Mouse (Mus musculus) intestine, embryonic 14.5 days (tissue): ENCODE data around the gene Dock10. TPM values are rescaled to one million over a fixed set of nuclear protein-coding genes. Genes with fewer than 3 reads are reported as not detected.

ENCODE experiments used
- ATAC-seq: fragments of 200-750 bp; cut with Nextera tagmentation; replicated peaks from 2 replicates; pipeline ENCODE4 v1.8.0; 2017; ENCODE audit warnings: low read depth, moderate number of reproducible peaks, moderate TSS enrichment, moderate library complexity; ENCODE audit not compliant: low FRiP score, low TSS enrichment
- DNase-seq: peaks from one replicate; pipeline ENCODE4 v3.0.0-alpha.2; 2018; ENCODE audit warnings: low spot score
- H3K27ac ChIP-seq: fragments of 300-500 bp; sonication (generic); 2 replicates; pipeline ENCODE4 v1.5.1; 2014; ENCODE audit warnings: low read depth, mild to moderate bottlenecking, control low read depth
- H3K27me3 ChIP-seq: fragments of 300-500 bp; sonication (generic); replicated peaks from 2 replicates; pipeline ENCODE4 v1.6.1; 2014; ENCODE audit warnings: low read length, control low read depth; ENCODE audit not compliant: control insufficient read depth, insufficient read depth
- H3K36me3 ChIP-seq: fragments of 300-500 bp; sonication (generic); 2 replicates; pipeline ENCODE4 v1.6.1; 2014; ENCODE audit warnings: low read length, control low read depth; ENCODE audit not compliant: control insufficient read depth, insufficient read depth
- H3K4me1 ChIP-seq: fragments of 300-500 bp; sonication (generic); replicated peaks from 2 replicates; pipeline ENCODE4 v1.6.1; 2014; ENCODE audit warnings: low read length, control low read depth, mixed read lengths; ENCODE audit not compliant: control insufficient read depth, insufficient read depth
- H3K4me2 ChIP-seq: fragments of 300-500 bp; sonication (generic); 2 replicates; pipeline ENCODE4 v1.6.1; 2014; ENCODE audit warnings: low read length
- H3K4me3 ChIP-seq: fragments of 300-500 bp; sonication (generic); 2 replicates; pipeline ENCODE4 v1.5.1; 2014; ENCODE audit warnings: low read depth, low read length, control low read depth, mixed read lengths
- H3K9ac ChIP-seq: fragments of 300-500 bp; sonication (generic); 2 replicates; pipeline ENCODE4 v1.6.1; 2014; ENCODE audit warnings: mild to moderate bottlenecking, low read length
- H3K9me3 ChIP-seq: fragments of 300-500 bp; sonication (generic); 2 replicates; pipeline ENCODE4 v1.6.1; 2016; ENCODE audit warnings: low read length, control low read depth; ENCODE audit not compliant: control insufficient read depth
- WGBS: fragments of 180-500 bp; shearing (Covaris S2); extraction: QIAGEN DNeasy Blood & Tissue Kit; methylation state at CpG from one replicate; pipeline ENCODE4 v1.1.7; 2014; 5-methylcytosine and 5-hydroxymethylcytosine counted together
- polyA plus RNA-seq: library from polyadenylated mRNA; unstranded; fragments of >200 nt; fragmentation: Nextera tagmentation; extraction: Ambion mirVana; gene quantifications from 2 replicates; pipeline ENCODE4 v1.2.1, GENCODE M21; 2014

Gene Dock10
- polyA plus RNA-seq, 1 experiment from 2014 or later: 7.3 TPM

DNA sequence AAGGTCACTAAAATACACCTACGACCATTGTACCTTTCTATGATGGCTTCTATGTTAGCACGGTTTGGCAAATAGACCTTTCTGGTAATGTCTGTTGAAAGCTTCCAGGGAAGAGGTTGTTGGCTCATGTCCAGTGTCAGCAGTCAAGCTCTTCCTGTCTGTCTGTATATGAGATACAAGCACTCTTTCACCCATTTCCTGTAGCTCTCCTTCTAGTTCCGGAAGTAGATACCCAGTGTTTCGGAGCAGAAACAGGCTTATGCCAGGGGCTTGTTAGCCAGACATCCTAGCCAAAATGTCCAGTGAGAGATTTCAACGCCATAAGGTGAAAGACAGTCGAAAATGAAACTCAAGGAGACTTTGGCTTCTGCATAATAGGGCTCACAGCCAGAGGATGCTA lies 38.9 kb downstream of the Dock10 start:
- WGBS: 75% methylated on average over 6 of the region's 6 CpGs
- Histone ChIP-seq H3K9me3 (no peaks in the 10 kb centered on the region), H3K4me2 (no peak overlapping the region), H3K36me3 (no peaks in the 10 kb centered on the region), H3K27ac (no peak overlapping the region), H3K4me3 (no peak overlapping the region), H3K27me3 (no peaks in the 10 kb centered on the region), H3K4me1 (no peaks in the 10 kb centered on the region), H3K9ac (no peak overlapping the region)
- ATAC-seq (no peak), DNase-seq (no peak)

DNA sequence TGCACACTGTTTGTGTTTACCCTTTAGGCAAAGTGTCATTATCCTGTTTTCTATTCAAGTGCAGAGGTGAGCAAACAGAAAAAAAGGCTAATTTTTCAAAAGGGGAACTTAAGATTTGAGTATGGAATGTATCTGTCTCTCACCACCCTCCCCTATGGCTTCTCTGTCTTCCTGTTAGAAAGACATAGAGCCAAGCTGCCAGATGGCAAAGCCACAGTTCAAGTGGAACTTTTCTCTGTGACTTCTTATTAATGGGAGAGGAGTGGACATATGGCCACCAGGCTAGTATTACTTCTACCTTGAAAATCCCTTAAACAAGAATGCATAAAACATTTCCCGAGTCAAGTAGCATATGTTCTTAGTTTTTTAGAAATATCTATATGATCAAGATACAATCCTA lies 39.7 kb downstream of the Dock10 start:
- Histone ChIP-seq H3K9ac (no peak overlapping the region), H3K27me3 (no peaks in the 10 kb centered on the region), H3K9me3 (no peaks in the 10 kb centered on the region), H3K4me2 (no peak overlapping the region), H3K4me1 (no peaks in the 10 kb centered on the region), H3K36me3 (no peaks in the 10 kb centered on the region), H3K4me3 (no peak overlapping the region), H3K27ac (no peak overlapping the region)
- no peak for ATAC-seq
- no peak for DNase-seq
- 93% methylated on average over 1 of the region's 1 CpGs for WGBS

DNA sequence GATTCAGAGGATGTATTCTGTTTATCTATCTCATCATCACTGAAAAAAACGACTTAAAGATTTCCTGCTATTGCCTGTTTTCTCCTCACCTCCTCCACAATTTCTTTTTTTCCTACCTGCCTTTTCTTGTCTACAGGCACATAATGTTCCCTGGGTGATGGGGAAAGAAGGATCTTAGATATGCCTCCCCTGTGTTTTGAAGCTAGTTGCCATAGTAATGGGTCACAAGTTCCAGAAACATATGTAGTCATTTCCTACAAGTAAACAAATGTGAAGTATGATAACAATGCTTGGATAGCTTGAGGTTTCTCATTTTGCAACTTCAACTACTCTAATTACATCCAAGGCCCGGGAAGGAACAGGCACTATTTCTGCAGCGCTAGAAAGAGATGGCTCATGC lies 42.4 kb downstream of the Dock10 start:
- no peak for DNase-seq
- 60% methylated on average over 3 of the region's 3 CpGs for WGBS
- H3K27ac ChIP-seq: no peak overlapping the region

DNA sequence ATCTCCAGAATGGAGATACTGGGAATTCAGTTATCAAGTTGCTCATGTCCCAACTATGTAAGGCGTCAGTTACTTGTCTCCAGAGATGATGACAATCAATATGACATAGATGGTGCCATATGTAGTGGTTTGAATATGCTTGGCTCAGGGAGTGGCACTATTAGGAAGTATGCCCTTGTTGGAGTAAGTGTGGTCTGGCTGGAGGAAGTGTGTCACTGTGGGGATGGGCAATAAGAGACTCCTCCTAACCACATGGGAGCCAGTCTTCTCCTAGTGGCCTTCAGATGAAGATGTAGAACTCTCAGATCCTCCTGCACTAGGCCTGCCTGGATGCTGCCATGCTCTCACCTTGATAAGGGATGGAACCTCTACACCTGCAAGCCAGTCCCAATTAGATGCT lies 44.4 kb downstream of the Dock10 start:
- no peaks in the 10 kb centered on the region for H3K27me3 ChIP-seq
- H3K4me1 ChIP-seq: no peaks in the 10 kb centered on the region; the same call in 1 of the 2 replicates
- H3K9ac ChIP-seq: no peak overlapping the region
- WGBS: 81% methylated on average over 1 of the region's 1 CpGs
- H3K27ac ChIP-seq: no peak overlapping the region
- no peaks in the 10 kb centered on the region for H3K36me3 ChIP-seq
- no peak overlapping the region for H3K4me3 ChIP-seq
- H3K9me3 ChIP-seq: no peaks in the 10 kb centered on the region
- ATAC-seq (no peak), DNase-seq (no peak)
- no peak overlapping the region for H3K4me2 ChIP-seq

More for the DNA sequence above, 42.4 kb downstream of the Dock10 start:
- ATAC-seq: no peak
- H3K9me3 ChIP-seq: no peaks in the 10 kb centered on the region
- no peak overlapping the region for H3K4me2 ChIP-seq
- H3K36me3 ChIP-seq: no peaks in the 10 kb centered on the region
- no peak overlapping the region for H3K9ac ChIP-seq
- H3K4me3 ChIP-seq: no peak overlapping the region
- no peaks in the 10 kb centered on the region for H3K4me1 ChIP-seq
- no peaks in the 10 kb centered on the region for H3K27me3 ChIP-seq

DNA sequence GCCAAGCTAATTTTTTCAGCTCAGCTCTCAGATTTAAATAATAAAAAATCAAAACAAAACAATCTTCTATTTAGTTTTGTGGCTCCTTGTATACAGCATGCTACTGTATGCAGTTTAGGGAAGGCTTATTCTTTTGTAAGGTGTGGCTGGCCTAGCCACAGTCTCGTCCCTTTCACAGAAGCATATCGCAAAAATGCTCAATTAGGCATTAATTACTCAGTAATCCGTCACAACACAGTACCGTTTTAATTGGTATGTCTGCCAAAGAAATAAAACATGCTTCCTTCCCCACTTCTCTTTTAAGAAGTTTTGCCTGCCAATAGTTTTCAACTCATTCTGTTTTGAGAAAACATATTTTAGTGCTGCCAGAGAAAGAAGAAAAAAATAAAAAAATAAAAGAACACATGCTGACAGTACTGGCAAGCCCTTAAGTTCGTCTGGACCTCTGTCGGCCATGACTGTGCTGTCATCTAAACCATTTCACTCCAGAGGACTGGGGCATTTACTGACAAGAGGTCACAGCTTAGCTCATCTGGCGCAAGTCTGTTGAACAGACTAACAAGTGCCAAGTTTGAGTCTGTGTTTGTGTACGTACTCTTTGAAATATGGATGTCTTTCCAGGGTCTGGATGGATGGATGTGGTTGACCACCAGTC lies 47.6 kb downstream of the Dock10 start:
- no peak for DNase-seq
- H3K36me3 ChIP-seq: no peaks in the 10 kb centered on the region

DNA sequence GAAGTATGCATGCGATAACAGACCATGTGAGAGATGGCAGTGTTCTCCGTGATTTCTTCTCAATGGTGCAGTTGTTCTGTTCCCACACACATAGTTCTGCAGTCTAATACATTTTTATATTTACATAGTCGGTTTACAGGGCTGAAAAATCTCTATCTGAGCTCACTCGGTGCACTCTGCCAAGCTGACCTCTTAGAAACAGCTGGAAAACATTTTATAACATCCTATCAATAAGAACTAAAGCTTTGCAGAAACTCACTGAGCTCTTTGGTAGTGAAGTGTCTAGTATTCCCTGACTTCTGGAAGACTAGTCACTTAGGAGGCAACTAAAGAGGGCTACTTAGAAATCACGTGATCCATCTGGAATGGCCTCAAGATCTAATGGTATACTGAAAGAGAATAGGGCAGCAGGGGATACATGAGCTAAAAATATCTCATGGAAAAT lies 48.2 kb downstream of the Dock10 start:
- Histone ChIP-seq H3K9me3 (no peaks in the 10 kb centered on the region), H3K4me1 (no peaks in the 10 kb centered on the region; the same call in 1 of the 2 replicates), H3K27ac (peak overlapping the region; percentile 54), H3K36me3 (no peaks in the 10 kb centered on the region), H3K9ac (no peak overlapping the region), H3K4me2 (no peak overlapping the region), H3K27me3 (no peaks in the 10 kb centered on the region), H3K4me3 (no peak overlapping the region)
- WGBS: 40% methylated on average over 5 of the region's 5 CpGs
- no peak for ATAC-seq
- DNase-seq: no peak

More for the DNA sequence above, 47.6 kb downstream of the Dock10 start:
- no peak overlapping the region for H3K4me2 ChIP-seq
- no peaks in the 10 kb centered on the region for H3K9me3 ChIP-seq
- no peaks in the 10 kb centered on the region; the same call in 1 of the 2 replicates for H3K4me1 ChIP-seq
- H3K4me3 ChIP-seq: no peak overlapping the region
- no peaks in the 10 kb centered on the region for H3K27me3 ChIP-seq
- 54% methylated on average over 8 of the region's 8 CpGs for WGBS
- H3K9ac ChIP-seq: no peak overlapping the region
- no peak for ATAC-seq
- H3K27ac ChIP-seq: peak overlapping the region; percentile 54

DNA sequence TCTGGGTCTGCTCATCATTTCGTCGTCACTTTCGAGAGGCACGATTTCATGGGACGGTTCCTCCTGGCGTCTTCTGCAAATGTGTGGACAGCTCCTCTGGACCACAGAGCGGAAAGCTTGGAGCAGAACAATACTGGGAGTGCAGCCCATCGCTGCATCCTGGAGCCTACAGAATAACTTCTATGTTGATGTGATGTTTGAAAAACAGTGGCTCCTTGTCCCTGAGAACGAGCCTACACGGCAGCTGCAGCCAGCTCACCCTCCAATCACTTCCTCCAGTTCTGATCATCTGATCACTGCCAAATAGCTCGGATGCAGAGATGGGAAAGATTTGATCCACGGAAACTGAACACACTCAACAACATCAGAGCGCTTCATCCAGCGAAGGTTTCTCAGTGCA lies 49.0 kb downstream of the Dock10 start:
- H3K9me3 ChIP-seq: no peaks in the 10 kb centered on the region
- H3K27me3 ChIP-seq: no peaks in the 10 kb centered on the region
- no peak overlapping the region for H3K9ac ChIP-seq
- H3K27ac ChIP-seq: peak overlapping the region; percentile 54; the same call in 1 of the 2 replicates
- no peaks in the 10 kb centered on the region for H3K36me3 ChIP-seq
- H3K4me2 ChIP-seq: peak overlapping the region; percentile 7; the same call in 1 of the 2 replicates
- DNase-seq: no peak
- 58% methylated on average over 14 of the region's 14 CpGs for WGBS
- no peak overlapping the region for H3K4me3 ChIP-seq
- no peak; the same call in 1 of the 2 replicates for ATAC-seq
- no peaks in the 10 kb centered on the region; the same call in 1 of the 2 replicates for H3K4me1 ChIP-seq

DNA sequence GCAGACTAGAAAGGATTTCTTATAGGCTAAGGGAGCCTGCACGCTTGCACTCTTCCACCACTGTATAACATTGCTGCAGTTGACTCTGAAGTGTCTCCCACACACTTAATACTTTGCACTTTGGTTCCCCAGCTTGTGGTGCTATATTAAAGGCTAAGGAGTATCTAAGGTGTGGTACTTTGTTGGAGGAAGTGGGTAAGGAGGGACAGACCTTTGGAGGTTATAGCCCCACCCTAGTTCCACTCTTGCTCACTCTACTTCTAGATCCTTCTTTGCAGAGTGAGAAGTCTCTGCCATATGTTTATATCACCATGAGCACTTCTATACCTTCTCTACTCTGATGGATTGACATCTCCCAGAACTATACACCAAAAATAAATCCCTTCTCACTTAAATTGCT lies 55.0 kb downstream of the Dock10 start:
- H3K36me3 ChIP-seq: no peaks in the 10 kb centered on the region
- H3K27ac ChIP-seq: no peak overlapping the region
- WGBS: 89% methylated on average over 1 of the region's 1 CpGs
- no peaks in the 10 kb centered on the region for H3K27me3 ChIP-seq
- no peaks in the 10 kb centered on the region for H3K4me1 ChIP-seq
- no peak for ATAC-seq
- H3K9me3 ChIP-seq: no peaks in the 10 kb centered on the region
- H3K9ac ChIP-seq: no peak overlapping the region
- no peak overlapping the region for H3K4me3 ChIP-seq
- DNase-seq: no peak
- no peak overlapping the region for H3K4me2 ChIP-seq
